Mouse (Mus musculus): Measurements from ENCODE around the gene Gm20931. TPM values are rescaled to one million over a fixed set of nuclear protein-coding genes. Genes with fewer than 3 reads are reported as not detected.

The Gm20931 gene
- not detected for total RNA-seq (2023)

DNA sequence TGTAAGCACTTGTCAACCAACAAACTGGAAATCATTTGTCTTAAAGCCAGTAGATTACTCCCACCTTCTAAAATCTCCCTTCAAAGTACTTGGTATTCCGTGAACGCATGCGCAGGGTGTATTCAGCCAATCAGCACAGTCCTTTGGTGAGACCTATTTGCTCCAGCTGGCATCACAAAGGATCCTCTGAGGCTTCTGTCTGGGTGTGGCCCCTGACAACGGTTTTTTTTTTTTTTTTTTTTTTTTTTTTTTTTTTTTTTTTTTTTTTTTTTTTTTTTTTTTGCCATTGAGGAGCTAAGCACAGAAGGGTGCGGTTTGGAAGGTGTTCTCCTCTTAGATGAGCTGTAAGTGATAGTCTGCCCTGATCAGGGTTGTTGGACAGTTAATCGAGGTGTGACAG, at the start of gene Gm20931:
TSS of gene Gm20931 (plus strand) at position 301 of the 400 bp plus-strand sequence.

Measured in neutrophil, adult 59 days (primary cell).